Mouse (Mus musculus): ENCODE data around the gene Glt6d1. TPM values are rescaled to one million over a fixed set of nuclear protein-coding genes. Genes with fewer than 3 reads are reported as not detected.

Gene Glt6d1
- polyA plus RNA-seq, 1 experiment from 2014 or later = not detected

Other genes with a start within 250 kb of the Glt6d1 start
- 5.2 and 5.9 TPM in 2 replicates for gene Mamdc4, start 241.0 kb downstream of the Glt6d1 start, polyA plus RNA-seq (2016; fragmentation: Nextera tagmentation; extraction: Ambion mirVana)
- gene Phpt1, start 240.6 kb downstream of the Glt6d1 start, polyA plus RNA-seq (2016; fragmentation: Nextera tagmentation; extraction: Ambion mirVana) = 154 and 158 TPM in 2 replicates
- gene Ajm1, start 234.1 kb downstream of the Glt6d1 start, polyA plus RNA-seq (2016; fragmentation: Nextera tagmentation; extraction: Ambion mirVana) = 0.91 and 1.5 TPM in 2 replicates
- 76.6 and 76.8 TPM in 2 replicates for gene Rabl6, start 207.3 kb downstream of the Glt6d1 start, polyA plus RNA-seq (2016; fragmentation: Nextera tagmentation; extraction: Ambion mirVana)
- 0.22 and 0.23 TPM in 2 replicates for gene Ccdc183, start 198.2 kb downstream of the Glt6d1 start, polyA plus RNA-seq (2016; fragmentation: Nextera tagmentation; extraction: Ambion mirVana)
- 13.2 and 13.4 TPM in 2 replicates for gene Tmem141, start 193.8 kb downstream of the Glt6d1 start, polyA plus RNA-seq (2016; fragmentation: Nextera tagmentation; extraction: Ambion mirVana)
- 0.83 and 0.88 TPM in 2 replicates for gene Fcna, start 187.8 kb downstream of the Glt6d1 start, polyA plus RNA-seq (2016; fragmentation: Nextera tagmentation; extraction: Ambion mirVana)
- gene Lcn8, start 162.7 kb downstream of the Glt6d1 start, polyA plus RNA-seq (2016; fragmentation: Nextera tagmentation; extraction: Ambion mirVana) = not detected in 2 replicates
- not detected in 2 replicates for gene Lcn5, start 157.9 kb downstream of the Glt6d1 start, polyA plus RNA-seq (2016; fragmentation: Nextera tagmentation; extraction: Ambion mirVana)
- gene Lcn6, start 139.1 kb downstream of the Glt6d1 start, polyA plus RNA-seq (2016; fragmentation: Nextera tagmentation; extraction: Ambion mirVana) = not detected in 2 replicates
- not detected in 2 replicates for gene Lcn10, start 133.1 kb downstream of the Glt6d1 start, polyA plus RNA-seq (2016; fragmentation: Nextera tagmentation; extraction: Ambion mirVana)
- gene Obp2a, start 115.8 kb downstream of the Glt6d1 start, polyA plus RNA-seq (2016; fragmentation: Nextera tagmentation; extraction: Ambion mirVana) = not detected in 2 replicates
- 81.0 and 81.8 TPM in 2 replicates for gene Bmyc, start 109.1 kb downstream of the Glt6d1 start, polyA plus RNA-seq (2016; fragmentation: Nextera tagmentation; extraction: Ambion mirVana)
- gene Obp2b, start 78.8 kb downstream of the Glt6d1 start, polyA plus RNA-seq (2016; fragmentation: Nextera tagmentation; extraction: Ambion mirVana) = not detected in 2 replicates
- not detected in 2 replicates for gene Lcn3, start 50.3 kb downstream of the Glt6d1 start, polyA plus RNA-seq (2016; fragmentation: Nextera tagmentation; extraction: Ambion mirVana)
- not detected in 2 replicates for gene Lcn11, start 38.8 kb downstream of the Glt6d1 start, polyA plus RNA-seq (2016; fragmentation: Nextera tagmentation; extraction: Ambion mirVana)
- gene Gm13539, start 33.6 kb downstream of the Glt6d1 start, polyA plus RNA-seq (2016; fragmentation: Nextera tagmentation; extraction: Ambion mirVana) = not detected in 2 replicates
- not detected in 2 replicates for gene Lcn9, start 7.3 kb upstream of the Glt6d1 start, polyA plus RNA-seq (2016; fragmentation: Nextera tagmentation; extraction: Ambion mirVana)
- not detected in 2 replicates for gene Sohlh1, start 31.4 kb upstream of the Glt6d1 start, polyA plus RNA-seq (2016; fragmentation: Nextera tagmentation; extraction: Ambion mirVana)
- gene Kcnt1, start 47.9 kb upstream of the Glt6d1 start, polyA plus RNA-seq (2016; fragmentation: Nextera tagmentation; extraction: Ambion mirVana) = 1.6 and 2.0 TPM in 2 replicates
- gene Camsap1, start 167.4 kb upstream of the Glt6d1 start, polyA plus RNA-seq (2016; fragmentation: Nextera tagmentation; extraction: Ambion mirVana) = 71.7 and 80.5 TPM in 2 replicates
- 86.7 and 88.6 TPM in 2 replicates for gene Ubac1, start 205.9 kb upstream of the Glt6d1 start, polyA plus RNA-seq (2016; fragmentation: Nextera tagmentation; extraction: Ambion mirVana)